Mouse (Mus musculus): Measurements from ENCODE around the gene Abhd16a.

- TF ChIP-seq CTCF (IDR thresholded peaks at IDR 0.05; ENCODE audit: borderline replicate concordance, insufficient read depth, low read length) (no peak), POLR2A (IDR thresholded peaks at IDR 0.05; ENCODE audit: low read depth, low read length) (no peak)
These were observed 15.0 kb downstream of the Abhd16a start for GRCm38 (mm10) chr17:35104079-35104478.

All from embryonic fibroblast, embryonic 13.5 days (primary cell).